Comparison of ENCODE assay signal across 8 mouse cellular contexts in the genomic region with DNA sequence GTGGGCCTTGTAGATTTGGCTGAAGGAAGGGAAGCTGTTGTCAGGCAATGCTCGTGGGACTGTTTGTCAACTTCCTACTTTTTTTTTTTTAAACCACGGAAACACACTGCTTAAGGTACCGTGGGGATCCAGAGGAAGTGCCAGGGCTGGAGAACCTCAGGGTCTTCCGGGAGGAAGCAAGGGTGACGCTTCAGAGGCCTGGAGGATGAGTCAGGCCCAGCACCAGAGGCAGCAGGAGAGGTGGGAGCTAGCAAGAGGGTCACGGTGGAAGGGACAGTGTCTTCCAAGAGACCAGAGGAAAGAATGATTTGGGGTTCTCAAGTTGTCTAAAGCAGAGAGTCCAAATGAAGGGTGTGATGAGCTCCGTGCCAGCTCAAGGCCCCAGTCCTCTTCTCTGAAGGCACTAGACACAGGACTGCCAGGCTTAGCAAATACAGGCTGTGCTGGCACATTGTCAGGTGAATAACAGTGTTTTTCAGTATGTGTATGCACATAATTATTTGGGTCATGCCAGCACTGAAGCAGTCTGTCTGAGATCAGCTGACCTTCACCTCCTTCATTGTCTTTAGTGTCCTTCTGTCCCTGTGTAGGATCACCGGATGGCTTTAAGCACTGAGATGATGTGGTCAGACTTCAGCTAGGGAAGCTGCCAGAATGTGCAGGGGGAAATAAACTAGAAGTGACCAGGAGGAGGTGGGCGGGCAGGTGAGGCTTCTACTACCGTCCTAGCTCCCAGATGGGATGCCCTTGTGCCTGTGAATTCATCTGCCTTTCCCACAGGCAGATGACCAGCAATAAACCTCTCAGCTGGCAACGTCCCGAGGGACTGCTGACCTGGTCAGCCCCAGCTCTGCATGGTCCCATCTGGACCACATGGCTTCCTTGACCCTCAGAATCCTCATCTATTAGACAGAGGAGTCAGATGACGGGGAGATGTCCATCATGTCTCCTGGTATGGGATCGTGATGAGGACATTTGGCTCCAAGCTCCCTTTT. TPM values are rescaled to one million over a fixed set of nuclear protein-coding genes. Genes with fewer than 3 reads are reported as not detected.
A peak's percentile ranks its signal among the peaks of the same experiment; 100 is the strongest.
DNase-seq lines count a peak whose midpoint lies in the region; ATAC-seq and TF ChIP-seq lines count a peak whose summit lies in the region.
"Had no signal": no experiment of that assay in that cellular context is flagged by ENCODE, and none has a peak within 500 bp of the region (broad histone marks: within the 10 kb centered on the region; RNA-seq: fewer than 3 reads in every experiment).

No protein-coding gene starts in this region.

- intact Hi-C loops in left cerebral cortex, adult 2 months (cut with DNase I), result no loop called here

- no peak for ATAC-seq in hindbrain, embryonic 15.5 days (ENCODE audit: low FRiP score, low read depth)
- ATAC-seq in midbrain, postnatal 0 days (ENCODE audit: low FRiP score), result no peak
- ATAC-seq in intestine, postnatal 0 days, result no peak

- no peak overlapping the region for H3K4me3 ChIP-seq in left cerebral cortex, adult 2 months
- no peak overlapping the region for H3K4me3 ChIP-seq in hindbrain, embryonic 15.5 days
- H3K4me3 ChIP-seq in midbrain, postnatal 0 days (ENCODE audit: low read depth, low read length), result no peak overlapping the region
- H3K4me3 ChIP-seq in intestine, postnatal 0 days (ENCODE audit: low read depth, low read length), result no peak overlapping the region
- H3K4me3 ChIP-seq: limb, embryonic 12.5 days had no signal

- WGBS in hindbrain, embryonic 15.5 days, result 73% methylated on average over 14 of the region's 14 CpGs
- WGBS in midbrain, postnatal 0 days, result 71% methylated on average over 14 of the region's 14 CpGs
- 80% methylated on average over 14 of the region's 14 CpGs for WGBS in intestine, postnatal 0 days

- DNase-seq in left cerebral cortex, adult 2 months (ENCODE audit: extremely low spot score in 1 of 2, low spot score in 2 of 2), result no peak
- no peak for DNase-seq in left cerebral cortex, adult 9 months (ENCODE audit: low spot score in 2 of 2)
- DNase-seq in cerebellum, adult 8-10 months, result peak; percentile 27
- no peak for DNase-seq in midbrain, postnatal 0 days (ENCODE audit: low spot score)
- no peak for DNase-seq in right cerebral cortex, postnatal 4 days

- no peak overlapping the region for H3K4me2 ChIP-seq in hindbrain, embryonic 15.5 days
- H3K4me2 ChIP-seq in midbrain, postnatal 0 days (ENCODE audit: low read depth, low read length, poor library complexity, severe bottlenecking), result no peak overlapping the region
- no peak overlapping the region for H3K4me2 ChIP-seq in intestine, postnatal 0 days (replicated peaks; ENCODE audit: low read depth)
- H3K4me2 ChIP-seq: limb, embryonic 12.5 days had no signal

- no peak for TF ChIP-seq CTCF in left cerebral cortex, adult 2 months (IDR thresholded peaks at IDR 0.05)
- TF ChIP-seq CTCF in midbrain, postnatal 0 days (IDR thresholded peaks at IDR 0.05), result no peak
- no peak for TF ChIP-seq CTCF in intestine, postnatal 0 days (IDR thresholded peaks at IDR 0.05; ENCODE audit: low read depth)

- no peaks in the 10 kb centered on the region for H3K9me3 ChIP-seq in hindbrain, embryonic 15.5 days
- no peaks in the 10 kb centered on the region for H3K9me3 ChIP-seq in midbrain, postnatal 0 days (ENCODE audit: low read length)
- H3K9me3 ChIP-seq in intestine, postnatal 0 days (ENCODE audit: control insufficient read depth), result no peaks in the 10 kb centered on the region
- H3K9me3 ChIP-seq: limb, embryonic 12.5 days had no signal

- H3K9ac ChIP-seq in hindbrain, embryonic 15.5 days, result no peak overlapping the region
- no peak overlapping the region for H3K9ac ChIP-seq in midbrain, postnatal 0 days (replicated peaks; ENCODE audit: low read length, poor library complexity, severe bottlenecking)
- H3K9ac ChIP-seq in intestine, postnatal 0 days (ENCODE audit: low read depth, low read length), result no peak overlapping the region

- peaks cover 42% of the 10 kb centered on the region for H3K4me1 ChIP-seq in hindbrain, embryonic 15.5 days (replicated peaks)
- peaks cover 27% of the 10 kb centered on the region; the same call in 1 of the 2 replicates for H3K4me1 ChIP-seq in midbrain, postnatal 0 days (ENCODE audit: insufficient read depth, low read length)
- H3K4me1 ChIP-seq in intestine, postnatal 0 days (replicated peaks; ENCODE audit: control insufficient read depth, insufficient read depth, low read length), result no peaks in the 10 kb centered on the region

- H3K36me3 ChIP-seq in hindbrain, embryonic 15.5 days, result no peaks in the 10 kb centered on the region
- no peaks in the 10 kb centered on the region for H3K36me3 ChIP-seq in midbrain, postnatal 0 days (ENCODE audit: insufficient read depth, low read length)
- H3K36me3 ChIP-seq in intestine, postnatal 0 days (ENCODE audit: control insufficient read depth, insufficient read depth), result no peaks in the 10 kb centered on the region
- H3K36me3 ChIP-seq: limb, embryonic 12.5 days had no signal

- peak overlapping the region; percentile 80 for H3K27ac ChIP-seq in left cerebral cortex, adult 2 months
- H3K27ac ChIP-seq in hindbrain, embryonic 15.5 days (replicated peaks), result peak overlapping the region; percentile 85
- peak overlapping the region; percentile 75 for H3K27ac ChIP-seq in midbrain, postnatal 0 days (ENCODE audit: low read depth, low read length)
- H3K27ac ChIP-seq in intestine, postnatal 0 days (ENCODE audit: low read depth, low read length), result no peak overlapping the region

- no peaks in the 10 kb centered on the region for H3K27me3 ChIP-seq in hindbrain, embryonic 15.5 days
- H3K27me3 ChIP-seq in midbrain, postnatal 0 days (ENCODE audit: insufficient read depth, low read length), result no peaks in the 10 kb centered on the region
- no peaks in the 10 kb centered on the region for H3K27me3 ChIP-seq in intestine, postnatal 0 days (replicated peaks; ENCODE audit: control insufficient read depth, insufficient read depth, low read length)

RNA-seq across cellular contexts. Expression of gene Ywhah, which starts 8.5 kb away (rescaled TPM):
- 1,000 to 10,000 TPM; 1,061 to 1,220 TPM for total RNA-seq in left cerebral cortex, adult 2 months (2021)
- 840 and 859 TPM in 2 replicates for polyA plus RNA-seq in hindbrain, embryonic 15.5 days (2015; fragmentation: Nextera tagmentation; extraction: Ambion mirVana)
- 704 and 729 TPM in 2 replicates for total RNA-seq in midbrain, postnatal 0 days (2014; rRNA removed)
- 1,094 and 1,095 TPM in 2 replicates for polyA plus RNA-seq in midbrain, postnatal 0 days (2015; fragmentation: Nextera tagmentation; extraction: Ambion mirVana)
- 253 and 260 TPM in 2 replicates for polyA plus RNA-seq in intestine, postnatal 0 days (2015; fragmentation: Nextera tagmentation; extraction: Ambion mirVana)
